Mouse (Mus musculus) forebrain, postnatal 0 days (tissue): ENCODE data around the gene Usp45. TPM values are rescaled to one million over a fixed set of nuclear protein-coding genes. Genes with fewer than 3 reads are reported as not detected.

ENCODE experiments used
- ATAC-seq: fragments of 200-750 bp; cut with Nextera tagmentation; 2 replicates; pipeline ENCODE4 v1.8.0; 2017; ENCODE audit warnings: mild to moderate bottlenecking, moderate library complexity
- DNase-seq: peaks from one replicate; pipeline ENCODE4 v3.0.0-alpha.2; 2015
- H3K27ac ChIP-seq: fragments of 300-500 bp; sonication (generic); 2 replicates; pipeline ENCODE4 v1.5.1; 2014; ENCODE audit warnings: low read depth, mild to moderate bottlenecking, antibody characterized with exemption, low read length, moderate library complexity, mixed read lengths
- H3K27me3 ChIP-seq: fragments of 300-500 bp; sonication (generic); 2 replicates; pipeline ENCODE4 v1.6.1; 2014; ENCODE audit warnings: mild to moderate bottlenecking, low read length, mixed read lengths; ENCODE audit not compliant: insufficient read depth
- H3K36me3 ChIP-seq: fragments of 300-500 bp; sonication (generic); 2 replicates; pipeline ENCODE4 v1.6.1; 2014; ENCODE audit warnings: mild to moderate bottlenecking, moderate library complexity; ENCODE audit not compliant: insufficient read depth
- H3K4me1 ChIP-seq: fragments of 300-500 bp; sonication (generic); 2 replicates; pipeline ENCODE4 v1.6.1; 2014; ENCODE audit warnings: antibody characterized with exemption; ENCODE audit not compliant: insufficient read depth
- H3K4me2 ChIP-seq: fragments of 300-500 bp; sonication (generic); 2 replicates; pipeline ENCODE4 v1.6.1; 2014; ENCODE audit warnings: low read depth, mild to moderate bottlenecking, moderate library complexity
- H3K4me3 ChIP-seq: fragments of 300-500 bp; sonication (generic); 2 replicates; pipeline ENCODE4 v1.5.1; 2014; ENCODE audit warnings: low read depth, low read length, mixed read lengths
- H3K9ac ChIP-seq: fragments of 300-500 bp; sonication (generic); 2 replicates; pipeline ENCODE4 v1.6.1; 2014; ENCODE audit warnings: mild to moderate bottlenecking
- H3K9me3 ChIP-seq: fragments of 300-500 bp; sonication (generic); 2 replicates; pipeline ENCODE4 v1.6.1; 2016; ENCODE audit warnings: low read length
- CTCF ChIP-seq: sonication (generic); IDR thresholded peaks from 2 replicates; pipeline ENCODE4 v1.5.1; 2016; ENCODE audit warnings: antibody characterized with exemption, control low read depth, low read depth
- WGBS: fragments of 180-500 bp; shearing (Covaris S2); extraction: QIAGEN DNeasy Blood & Tissue Kit; methylation state at CpG from one replicate; pipeline ENCODE4 v1.1.7; 2014; 5-methylcytosine and 5-hydroxymethylcytosine counted together
- polyA plus RNA-seq: library from polyadenylated mRNA; unstranded; fragments of >200 nt; fragmentation: Nextera tagmentation; extraction: Ambion mirVana; gene quantifications from 2 replicates; pipeline ENCODE4 v1.2.1, GENCODE M21; 2015
- total RNA-seq: library from RNA; depleted of rRNA; stranded (reverse); fragments of >200 nt; gene quantifications from 2 replicates; pipeline ENCODE4 v1.2.3, GENCODE M21; 2014

Gene Usp45
- total and polyA plus RNA-seq, 2 experiments from 2014 or later = 5.3 to 15.1 TPM

DNA sequence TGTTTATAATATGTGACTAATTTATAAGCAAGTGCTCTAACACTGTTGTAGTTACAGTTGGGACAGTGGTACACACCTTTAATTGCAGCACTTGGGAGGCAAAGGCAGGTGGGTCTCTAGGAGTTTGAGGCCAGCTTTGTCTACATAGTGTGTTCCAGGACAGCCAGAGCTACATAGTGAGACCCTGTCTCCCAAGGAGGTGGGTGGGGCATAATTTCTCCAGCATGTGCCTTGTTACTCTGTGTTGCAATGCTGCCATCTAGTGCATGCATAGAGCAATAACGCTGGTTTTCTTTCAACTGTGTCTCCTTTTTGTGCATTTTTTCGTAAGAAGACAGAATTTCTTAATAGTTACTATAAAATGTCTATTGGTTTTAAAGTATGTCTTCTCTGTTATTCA lies 47.1 kb downstream of the Usp45 start:
- DNase-seq (peak; percentile 86), ATAC-seq (peak; percentile 94)
- Histone ChIP-seq H3K36me3 (peaks cover 25% of the 10 kb centered on the region), H3K4me3 (no peak overlapping the region), H3K9ac (no peak overlapping the region), H3K27ac (no peak overlapping the region), H3K9me3 (no peaks in the 10 kb centered on the region), H3K27me3 (no peaks in the 10 kb centered on the region), H3K4me2 (no peak overlapping the region), H3K4me1 (no peaks in the 10 kb centered on the region)
- peak; percentile 92 for TF ChIP-seq CTCF
- WGBS = 24% methylated on average over 2 of the region's 2 CpGs

GRCm38 (mm10) chr4:21826616-21827015 lies 59.7 kb downstream of the Usp45 start:
- no peaks in the 10 kb centered on the region for H3K4me1 ChIP-seq
- H3K27me3 ChIP-seq = no peaks in the 10 kb centered on the region
- ATAC-seq (no peak), DNase-seq (no peak)
- no peak overlapping the region for H3K9ac ChIP-seq
- H3K4me3 ChIP-seq = no peak overlapping the region
- no peak for TF ChIP-seq CTCF
- peaks cover 35% of the 10 kb centered on the region for H3K36me3 ChIP-seq
- WGBS = 69% methylated on average over 2 of the region's 2 CpGs
- no peaks in the 10 kb centered on the region for H3K9me3 ChIP-seq
- no peak overlapping the region for H3K4me2 ChIP-seq
- no peak overlapping the region for H3K27ac ChIP-seq

GRCm38 (mm10) chr4:21832844-21833243 lies 65.9 kb downstream of the Usp45 start:
- Histone ChIP-seq H3K27me3 (no peaks in the 10 kb centered on the region), H3K4me2 (no peak overlapping the region), H3K4me1 (no peaks in the 10 kb centered on the region), H3K27ac (no peak overlapping the region), H3K36me3 (peaks cover 21% of the 10 kb centered on the region), H3K9ac (no peak overlapping the region), H3K9me3 (no peaks in the 10 kb centered on the region), H3K4me3 (no peak overlapping the region)
- no peak for TF ChIP-seq CTCF
- 95% methylated on average over 8 of the region's 8 CpGs for WGBS
- ATAC-seq (no peak), DNase-seq (no peak)

- Histone ChIP-seq H3K27me3 (no peaks in the 10 kb centered on the region), H3K4me2 (peak within 1 kb of the TSS; percentile 52), H3K36me3 (no peaks in the 10 kb centered on the region), H3K9me3 (no peaks in the 10 kb centered on the region), H3K4me3 (peak within 1 kb of the TSS; percentile 76), H3K4me1 (peaks cover 21% of the 10 kb centered on the region; the same call in 1 of the 2 replicates), H3K27ac (peak within 1 kb of the TSS; percentile 99), H3K9ac (peak within 1 kb of the TSS; percentile 91)
- under 1% methylated on average over 50 of the region's 50 CpGs for WGBS
- ATAC-seq (peak; percentile 98), DNase-seq (peak; percentile 99)
- TF ChIP-seq CTCF = peak; percentile 89
Measured at GRCm38 (mm10) chr4:21847481-21848286, 80.7 kb downstream of the Usp45 start, which contains the start of gene Pnisr. Pnisr (plus strand) TSS chr4:21847583.

GRCm38 (mm10) chr4:21848287-21848630 lies 81.3 kb downstream of the Usp45 start:
- under 1% methylated on average over 24 of the region's 24 CpGs for WGBS
- no peaks in the 10 kb centered on the region for H3K36me3 ChIP-seq
- peak overlapping the region; percentile 99 for H3K27ac ChIP-seq
- peak overlapping the region; percentile 91 for H3K9ac ChIP-seq
- H3K27me3 ChIP-seq = no peaks in the 10 kb centered on the region
- H3K4me3 ChIP-seq = peak overlapping the region; percentile 76
- TF ChIP-seq CTCF = no peak
- peak overlapping the region; percentile 43 for H3K4me2 ChIP-seq
- no peaks in the 10 kb centered on the region for H3K9me3 ChIP-seq
- peak; percentile 95 for DNase-seq
- ATAC-seq = peak; percentile 84
- peaks cover 21% of the 10 kb centered on the region; the same call in 1 of the 2 replicates for H3K4me1 ChIP-seq

- Histone ChIP-seq H3K4me1 (no peaks in the 10 kb centered on the region), H3K4me2 (no peak overlapping the region), H3K9me3 (no peaks in the 10 kb centered on the region), H3K27me3 (no peaks in the 10 kb centered on the region), H3K27ac (no peak overlapping the region), H3K4me3 (no peak overlapping the region), H3K9ac (no peak overlapping the region), H3K36me3 (peaks cover 46% of the 10 kb centered on the region)
- TF ChIP-seq CTCF = no peak
- WGBS = 25% methylated on average over 1 of the region's 1 CpGs
- ATAC-seq (no peak), DNase-seq (no peak)
Measured at GRCm38 (mm10) chr4:21857481-21857880, 90.5 kb downstream of the Usp45 start.

- 93% methylated on average over 1 of the region's 1 CpGs for WGBS
- peaks cover 55% of the 10 kb centered on the region for H3K36me3 ChIP-seq
- no peak for TF ChIP-seq CTCF
Measured at GRCm38 (mm10) chr4:21865226-21865625, 98.3 kb downstream of the Usp45 start.

More at GRCm38 (mm10) chr4:21865226-21865625, 98.3 kb downstream of the Usp45 start:
- Histone ChIP-seq H3K27ac (no peak overlapping the region), H3K27me3 (no peaks in the 10 kb centered on the region), H3K9me3 (no peaks in the 10 kb centered on the region), H3K4me1 (no peaks in the 10 kb centered on the region), H3K4me3 (no peak overlapping the region), H3K9ac (no peak overlapping the region), H3K4me2 (no peak overlapping the region)
- DNase-seq (no peak), ATAC-seq (no peak)
